Mouse (Mus musculus): ENCODE measurements around the gene Abcc9. TPM values are rescaled to one million over a fixed set of nuclear protein-coding genes. Genes with fewer than 3 reads are reported as not detected.

The Abcc9 gene
- total and polyA plus RNA-seq, 3 experiments: not detected

DNA sequence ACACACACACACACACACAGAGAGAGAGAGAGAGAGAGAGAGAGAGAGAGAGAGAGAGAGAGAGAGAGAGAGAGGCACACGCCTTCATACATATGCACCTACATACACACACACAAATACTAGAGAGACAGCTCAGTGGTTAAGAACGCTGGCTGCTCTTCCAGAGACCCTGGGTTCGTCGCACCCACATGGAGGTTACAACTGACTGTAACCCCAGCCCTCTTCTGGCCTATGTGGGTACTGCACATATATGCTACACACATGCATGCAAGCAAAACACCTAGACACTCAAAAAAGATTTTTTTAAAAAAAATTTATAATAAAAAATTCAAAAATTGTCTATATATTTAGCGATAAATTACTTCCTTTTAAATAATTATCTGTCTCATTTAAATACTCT, 43.1 kb downstream of the Abcc9 start:
- in situ Hi-C loops (cut with MboI; ENCODE audit: low pct_ligation_motif_present, low pct_unique_long_range_greater_than_20kb, low sequenced_read_pairs) (no loop called here), dilution Hi-C loops (cut with MboI; ENCODE audit: extremely low pct_ligation_motif_present, extremely low pct_unique_long_range_greater_than_20kb, low sequenced_read_pairs) (no loop called here)
- no peak overlapping the region for H3K4me3 ChIP-seq (replicated peaks in 1 of 3; ENCODE audit: low read depth in 2 of 3, low read length in 2 of 3, poor library complexity in 1 of 3)
- H3K4me2 ChIP-seq (ENCODE audit: insufficient read depth, low read depth, poor library complexity, severe bottlenecking): no peak overlapping the region
- DNase-seq (ENCODE audit: extremely low read depth): peak; percentile 51
- no peaks in the 10 kb centered on the region for H3K79me2 ChIP-seq (replicated peaks; ENCODE audit: control insufficient read depth, extremely low read depth, insufficient read depth, poor library complexity, severe bottlenecking)
- H3K36me3 ChIP-seq (replicated peaks in 1 of 2; ENCODE audit: control insufficient read depth in 1 of 2, insufficient read depth in 1 of 2, low read length in 1 of 2): no peaks in the 10 kb centered on the region
- H3K27ac ChIP-seq (ENCODE audit: insufficient read depth, low read depth): no peak overlapping the region
- no peak overlapping the region for H3K9ac ChIP-seq (ENCODE audit: insufficient read depth, low read depth)
- H3K4me1 ChIP-seq (ENCODE audit: control insufficient read depth in 1 of 2, insufficient read depth in 2 of 2): no peaks in the 10 kb centered on the region
- TF ChIP-seq SMC3 (IDR thresholded peaks at IDR 0.05; ENCODE audit: low read depth, low read length) (peak; percentile 40), JUN (IDR thresholded peaks at IDR 0.05; ENCODE audit: insufficient read depth, low read depth, low read length) (no peak), CTCF (conservative IDR thresholded peaks at IDR 0.05 in 1 of 2, IDR thresholded peaks at IDR 0.05 in 1 of 2; ENCODE audit: low read depth in 2 of 2, low read length in 2 of 2) (peak in 1 of 2 experiments; percentile 47; a peak in 3 of 4 replicates)
- no peaks in the 10 kb centered on the region for H3K9me3 ChIP-seq (replicated peaks; ENCODE audit: low read length)
- H3K27me3 ChIP-seq (replicated peaks): no peaks in the 10 kb centered on the region

DNA sequence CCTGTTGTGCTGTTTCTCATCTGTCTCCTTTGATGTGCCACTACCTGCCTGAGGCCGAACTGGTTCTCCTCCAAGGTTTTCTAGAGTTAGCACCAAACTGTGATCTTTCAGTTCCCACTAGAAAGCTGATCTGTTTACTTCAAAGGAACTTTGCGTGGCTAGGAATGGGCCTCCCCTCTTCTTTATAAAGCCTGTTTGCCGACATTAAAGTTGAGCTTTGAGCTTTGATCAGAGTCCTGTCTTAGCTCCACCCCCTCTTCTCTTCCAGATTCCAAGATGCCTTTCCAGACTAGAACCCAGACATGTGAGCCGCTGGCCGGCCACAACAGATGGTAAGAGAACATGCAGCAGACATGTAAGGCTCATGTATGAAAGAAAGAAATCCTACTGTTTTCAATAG, 47.6 kb downstream of the Abcc9 start:
- Histone ChIP-seq H3K79me2 (replicated peaks; ENCODE audit: control insufficient read depth, extremely low read depth, insufficient read depth, poor library complexity, severe bottlenecking) (no peaks in the 10 kb centered on the region), H3K27me3 (replicated peaks) (no peaks in the 10 kb centered on the region), H3K9me3 (replicated peaks; ENCODE audit: low read length) (no peaks in the 10 kb centered on the region), H3K27ac (ENCODE audit: insufficient read depth, low read depth) (no peak overlapping the region), H3K4me3 (replicated peaks in 1 of 3; ENCODE audit: low read depth in 2 of 3, low read length in 2 of 3, poor library complexity in 1 of 3) (no peak overlapping the region), H3K4me1 (ENCODE audit: control insufficient read depth in 1 of 2, insufficient read depth in 2 of 2) (no peaks in the 10 kb centered on the region), H3K9ac (ENCODE audit: insufficient read depth, low read depth) (no peak overlapping the region), H3K36me3 (replicated peaks in 1 of 2; ENCODE audit: control insufficient read depth in 1 of 2, insufficient read depth in 1 of 2, low read length in 1 of 2) (no peaks in the 10 kb centered on the region), H3K4me2 (ENCODE audit: insufficient read depth, low read depth, poor library complexity, severe bottlenecking) (no peak overlapping the region)
- in situ Hi-C loops (cut with MboI; ENCODE audit: low pct_ligation_motif_present, low pct_unique_long_range_greater_than_20kb, low sequenced_read_pairs) (no loop called here), dilution Hi-C loops (cut with MboI; ENCODE audit: extremely low pct_ligation_motif_present, extremely low pct_unique_long_range_greater_than_20kb, low sequenced_read_pairs) (no loop called here)
- no peak for DNase-seq (ENCODE audit: extremely low read depth)
- TF ChIP-seq ZKSCAN1 (IDR thresholded peaks at IDR 0.05; ENCODE audit: borderline replicate concordance, low read depth, low read length) (no peak), MYC (IDR thresholded peaks at IDR 0.05; ENCODE audit: low read depth, low read length) (no peak), CHD2 (IDR thresholded peaks at IDR 0.05; ENCODE audit: low read length) (no peak), USF2 (conservative IDR thresholded peaks at IDR 0.05; ENCODE audit: low read depth, low read length) (no peak), CHD1 (IDR thresholded peaks at IDR 0.05; ENCODE audit: low read depth, low read length) (no peak), TCF12 (IDR thresholded peaks at IDR 0.05; ENCODE audit: low read depth, low read length) (no peak), ZMIZ1 (IDR thresholded peaks at IDR 0.05; ENCODE audit: low read depth, low read length) (no peak), JUN (IDR thresholded peaks at IDR 0.05; ENCODE audit: insufficient read depth, low read depth, low read length) (no peak), USF1 (IDR thresholded peaks at IDR 0.05; ENCODE audit: low read depth, low read length) (no peak), PAX5 (IDR thresholded peaks at IDR 0.05; ENCODE audit: low read length) (no peak), NRF1 (IDR thresholded peaks at IDR 0.05; ENCODE audit: low read depth, low read length) (no peak), CTCF (conservative IDR thresholded peaks at IDR 0.05 in 1 of 2, IDR thresholded peaks at IDR 0.05 in 1 of 2; ENCODE audit: low read depth in 2 of 2, low read length in 2 of 2) (no peak), E2F4 (IDR thresholded peaks at IDR 0.05; ENCODE audit: insufficient replicate concordance, low read depth, low read length) (no peak), TBP (conservative IDR thresholded peaks at IDR 0.05; ENCODE audit: low read depth, low read length) (no peak), EP300 (IDR thresholded peaks at IDR 0.05; ENCODE audit: low read length) (no peak), ELF1 (IDR thresholded peaks at IDR 0.05; ENCODE audit: low read depth, low read length) (no peak), MXI1 (IDR thresholded peaks at IDR 0.05; ENCODE audit: low read depth, low read length) (no peak), SIN3A (IDR thresholded peaks at IDR 0.05; ENCODE audit: low read length) (no peak), RAD21 (IDR thresholded peaks at IDR 0.05; ENCODE audit: low read depth, low read length) (no peak), ZC3H11A (IDR thresholded peaks at IDR 0.05; ENCODE audit: low read depth, low read length) (no peak)
